Mouse (Mus musculus) liver (tissue): ENCODE measurements around the gene Syt8.

Source experiments
- DNase-seq: peaks from one replicate; pipeline ENCODE4 v3.0.0-alpha.2; 2020; ENCODE audit warnings: mixed read lengths

Syt8 gene

DNA sequence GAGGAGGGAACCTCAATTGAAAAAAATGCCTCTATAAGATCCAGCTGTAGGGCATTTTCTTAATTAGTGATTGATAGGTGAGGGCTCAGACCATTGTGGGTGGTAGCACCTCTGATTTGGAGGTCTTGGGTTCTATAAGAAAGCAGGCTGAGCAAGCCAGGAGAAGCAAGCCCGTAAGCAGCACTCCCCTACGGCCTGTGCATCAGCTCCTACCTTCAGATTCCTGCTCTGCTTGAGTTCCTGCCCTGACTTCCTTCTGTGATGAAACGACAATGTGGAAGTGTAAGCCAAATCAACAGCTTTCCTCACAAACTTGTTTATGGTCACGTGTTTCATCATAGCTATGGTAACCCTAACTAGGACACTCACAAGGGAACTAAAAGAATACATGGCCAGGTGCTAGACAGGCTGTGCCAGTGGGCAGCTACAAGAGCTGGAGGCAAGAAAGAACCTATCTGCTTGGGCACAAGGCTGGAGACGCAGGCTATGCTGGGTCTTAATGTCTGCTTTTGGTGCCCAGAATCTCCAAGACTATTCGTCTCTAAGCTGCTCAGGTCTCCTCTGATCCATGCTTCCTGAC, 14.5 kb downstream of the Syt8 start:
- no peak for DNase-seq

DNA sequence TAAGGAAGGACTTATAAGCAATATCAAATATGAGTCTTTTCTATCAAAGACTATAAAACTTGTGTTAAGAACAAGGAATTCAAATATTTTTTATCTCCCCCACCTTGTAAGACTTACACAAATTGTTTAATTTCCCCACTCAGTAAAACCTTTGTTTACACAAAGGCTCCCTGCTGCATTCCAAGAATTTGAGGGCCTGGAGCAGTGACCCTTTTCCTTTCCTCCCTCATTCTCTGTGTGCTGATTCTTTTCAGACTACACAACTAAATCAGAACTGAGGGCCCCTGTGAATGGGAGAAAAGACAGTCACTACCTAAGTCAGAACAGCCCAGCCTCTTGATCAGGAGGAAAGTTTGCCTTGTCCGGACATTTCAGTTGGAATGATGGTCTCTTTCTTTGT, 20.1 kb downstream of the Syt8 start:
- no peak for DNase-seq

DNA sequence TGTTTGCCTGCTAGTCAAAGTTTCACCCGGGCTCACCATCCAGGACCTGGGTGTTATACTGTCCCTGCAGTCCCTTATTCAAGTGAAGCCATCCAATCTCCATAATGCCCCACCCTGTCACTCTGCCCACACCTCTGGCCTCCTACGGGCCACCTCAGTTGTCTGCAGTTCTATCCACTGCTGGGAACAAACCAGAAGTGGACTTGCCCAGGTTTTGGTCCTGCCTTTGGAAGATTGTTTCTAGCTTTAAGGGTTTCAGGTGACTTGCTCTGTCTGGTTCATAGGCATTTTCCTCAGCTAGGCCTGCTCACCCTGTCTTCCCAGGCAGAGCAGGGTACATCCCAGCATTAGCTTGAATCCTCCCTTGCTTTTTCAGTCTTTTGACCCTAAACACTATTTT, 20.6 kb downstream of the Syt8 start:
- no peak for DNase-seq

DNA sequence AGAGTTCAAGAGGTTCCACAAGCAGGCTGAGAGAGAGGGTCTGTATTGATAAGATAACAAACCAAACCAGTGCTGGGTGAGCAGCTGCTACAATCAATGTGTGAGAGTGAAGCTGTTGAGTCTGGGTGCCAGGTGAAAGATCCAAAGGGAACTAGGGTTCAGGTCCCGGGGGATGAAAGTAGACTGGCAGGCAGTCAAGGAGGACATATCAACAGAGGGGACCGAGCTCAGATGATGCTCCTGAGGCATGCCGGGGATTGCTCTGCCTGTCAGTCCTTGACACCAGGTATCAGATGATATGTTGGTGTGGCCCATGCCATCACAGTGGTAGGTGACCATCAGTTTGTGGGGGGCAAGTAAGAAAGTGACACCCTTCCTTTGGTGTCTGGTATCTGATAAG, 22.2 kb downstream of the Syt8 start:
- DNase-seq, result no peak

DNA sequence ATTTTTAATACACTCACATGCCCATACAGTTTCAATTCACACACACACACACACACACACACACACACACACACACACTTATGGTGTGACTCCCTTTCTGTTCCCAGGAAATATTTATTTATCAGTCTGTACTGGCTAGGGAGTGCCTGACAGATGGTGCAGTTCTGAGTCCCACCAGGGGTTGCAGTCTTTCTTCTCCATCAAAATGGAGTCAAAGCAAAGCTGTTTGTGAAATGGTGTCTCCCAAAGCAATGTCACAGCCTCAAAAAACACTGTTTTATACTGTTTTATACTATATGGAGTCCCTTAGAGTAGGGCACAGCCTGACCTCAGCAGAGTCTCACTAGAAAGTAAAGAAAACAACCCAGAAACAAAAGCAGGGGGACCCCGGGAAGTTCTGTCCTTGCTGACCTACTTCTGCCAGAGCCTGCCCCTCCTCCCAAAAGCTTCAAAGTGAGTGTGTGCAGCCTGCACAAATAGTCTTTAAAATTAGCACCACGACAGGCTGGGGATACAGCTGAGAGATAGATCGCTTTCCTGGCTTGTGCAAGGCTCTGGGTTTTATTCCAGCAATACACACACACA, 22.7 kb downstream of the Syt8 start:
- no peak for DNase-seq

DNA sequence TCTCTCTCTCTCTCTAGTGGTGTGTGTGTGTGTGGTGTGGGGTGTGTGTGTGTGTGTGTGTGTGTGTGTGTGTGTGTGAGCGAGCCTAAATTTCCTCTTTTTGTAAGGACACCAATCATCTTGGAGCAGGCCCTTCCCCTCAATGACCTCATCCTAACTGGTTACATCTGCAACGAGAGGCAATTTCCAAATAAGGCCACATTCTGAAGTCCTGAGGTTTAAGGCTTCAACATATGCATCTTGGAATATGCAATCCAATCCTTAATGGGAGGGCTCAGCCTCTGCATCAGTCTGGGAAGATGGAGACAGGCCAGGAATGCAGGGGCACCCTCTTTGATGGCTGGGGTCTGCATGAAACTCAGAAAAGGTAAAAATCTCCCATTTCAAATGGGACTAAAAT, 23.4 kb downstream of the Syt8 start:
- peak; percentile 26 for DNase-seq

DNA sequence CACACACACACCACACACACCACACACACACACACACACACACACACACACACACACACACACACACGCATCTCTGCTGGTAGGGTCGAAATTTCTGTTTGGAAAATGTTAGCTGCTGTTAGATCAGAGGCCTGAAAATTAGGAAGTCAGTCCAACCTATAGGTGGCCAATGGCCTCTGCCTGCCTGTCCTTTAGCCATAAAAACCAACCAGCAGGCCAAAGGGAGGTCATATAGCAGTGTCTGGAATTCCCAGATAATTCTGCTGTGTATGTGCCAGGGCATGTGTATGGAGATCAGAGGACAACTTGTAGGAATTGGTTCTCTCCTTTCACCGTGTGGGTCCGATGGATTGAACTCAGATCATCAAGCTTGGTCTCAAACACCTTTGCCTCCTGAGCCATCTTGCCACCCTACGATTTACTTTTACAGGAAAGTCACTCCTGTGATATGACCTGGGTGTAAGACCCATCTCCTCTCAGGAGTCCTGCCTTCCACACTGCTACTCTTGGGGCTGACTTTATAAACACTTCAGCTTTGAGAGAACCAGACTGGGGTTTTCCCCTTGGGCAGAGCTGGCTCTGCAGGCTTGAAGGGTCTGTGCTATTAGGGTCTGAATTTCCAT, 24.1 kb downstream of the Syt8 start:
- peak; percentile 0 for DNase-seq

DNA sequence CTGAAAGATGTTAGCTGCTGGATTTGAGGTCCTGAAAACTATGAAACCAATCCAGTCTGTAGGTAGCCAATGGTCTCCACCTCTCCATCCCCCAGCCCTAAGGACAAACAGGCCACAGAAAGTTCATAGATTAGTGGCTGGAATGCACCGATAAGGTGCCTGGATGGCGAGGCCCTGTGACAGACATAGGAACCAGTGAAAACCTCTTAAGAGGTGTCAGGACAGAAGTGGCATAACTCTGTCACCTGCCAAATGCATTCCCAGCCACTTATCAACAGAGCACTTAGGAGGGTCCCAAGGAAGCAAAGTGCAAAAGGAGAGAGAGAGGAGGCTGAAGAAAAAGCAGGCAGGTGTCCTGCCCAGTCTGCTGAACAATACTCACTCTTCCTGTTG, 24.6 kb downstream of the Syt8 start:
- no peak for DNase-seq

DNA sequence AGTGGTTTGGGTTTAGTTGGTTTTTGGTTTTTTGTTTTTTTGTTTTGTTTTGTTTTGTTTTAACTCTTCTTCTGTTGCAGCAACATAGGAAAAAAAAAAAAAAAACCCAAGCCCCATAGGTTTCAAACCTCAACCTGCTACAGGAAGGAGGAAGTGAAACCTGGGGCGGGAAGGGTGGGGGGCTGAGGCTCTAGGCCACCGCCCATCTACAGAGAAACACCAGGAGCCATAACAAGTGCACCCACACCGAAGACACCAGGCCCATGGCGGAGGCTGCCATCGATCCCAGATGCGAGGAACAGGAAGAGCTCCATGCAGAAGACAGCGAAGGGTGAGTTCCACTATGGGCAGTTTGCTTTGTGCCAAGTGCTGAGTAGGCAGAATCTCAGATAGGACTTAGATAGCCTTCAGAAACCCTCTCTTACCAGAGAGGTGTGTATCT, 26.0 kb downstream of the Syt8 start, which contains the start of gene Lsp1:
Gene Lsp1, plus strand, starts transcription at position 174 of the 442 bp plus-strand sequence.
- no peak for DNase-seq

DNA sequence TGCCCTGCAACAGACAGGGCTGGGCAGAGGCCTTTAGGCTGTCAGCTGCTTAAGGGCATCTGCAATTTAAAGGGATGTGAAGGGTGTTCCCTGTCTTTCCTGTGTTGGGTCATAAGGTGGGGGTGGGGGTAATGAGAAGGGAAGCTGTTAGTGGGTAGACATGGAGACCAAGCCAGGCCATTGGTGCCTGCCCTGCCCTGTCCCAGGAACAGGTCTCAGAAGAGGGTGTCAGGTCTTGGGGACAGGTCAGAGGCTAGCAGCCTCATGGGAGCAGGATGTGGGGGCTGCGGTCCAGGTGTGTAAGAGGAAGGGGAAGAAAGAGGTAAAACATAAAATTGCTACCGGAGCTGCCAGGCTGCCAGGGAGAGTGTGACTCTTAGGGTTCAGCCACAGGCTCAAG, 26.8 kb downstream of the Syt8 start:
- DNase-seq, result no peak

DNA sequence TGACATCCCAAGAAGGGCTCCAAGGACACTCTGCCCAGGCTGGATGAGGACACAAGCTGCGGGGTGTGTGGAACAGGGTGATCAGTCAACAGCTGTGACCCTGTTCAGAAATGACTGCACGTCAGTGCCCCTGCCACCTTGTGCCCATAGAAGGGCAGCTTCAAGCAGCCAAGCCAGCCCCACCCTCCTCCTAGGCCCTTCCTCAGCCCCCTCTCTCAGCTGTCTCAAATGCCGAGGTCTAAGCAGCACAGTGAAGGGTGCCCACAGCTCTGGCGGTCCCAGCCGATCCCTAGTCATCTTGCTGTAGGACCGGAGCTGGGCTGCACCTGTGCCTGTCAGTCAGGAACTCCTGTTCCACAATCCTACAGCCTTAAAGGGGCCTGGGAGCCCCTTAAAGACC, 27.5 kb downstream of the Syt8 start:
- no peak for DNase-seq

DNA sequence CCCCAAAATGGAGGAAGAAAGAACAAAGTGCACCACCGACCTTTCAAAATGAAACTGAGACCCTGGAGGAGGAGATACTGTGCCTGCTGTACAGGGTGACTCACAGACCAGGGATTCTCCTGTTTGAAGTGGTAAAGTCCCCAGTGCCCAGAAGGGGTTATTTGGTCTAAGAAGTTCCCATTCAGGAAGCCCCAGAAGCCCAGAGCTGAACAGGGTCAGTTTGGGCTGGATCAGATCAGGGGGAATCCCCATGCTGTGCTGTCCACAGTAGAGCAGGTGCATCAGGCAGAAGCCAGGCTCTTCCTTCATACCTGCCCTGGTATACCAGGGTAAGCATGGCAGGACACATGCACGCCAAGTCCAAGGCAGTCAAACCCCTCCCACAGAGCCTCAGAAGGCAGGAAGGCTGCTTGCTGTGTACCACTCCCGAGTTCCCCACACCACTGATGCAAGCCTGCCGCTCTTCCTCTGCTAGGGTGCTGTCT, 28.0 kb downstream of the Syt8 start:
- DNase-seq, result no peak

DNA sequence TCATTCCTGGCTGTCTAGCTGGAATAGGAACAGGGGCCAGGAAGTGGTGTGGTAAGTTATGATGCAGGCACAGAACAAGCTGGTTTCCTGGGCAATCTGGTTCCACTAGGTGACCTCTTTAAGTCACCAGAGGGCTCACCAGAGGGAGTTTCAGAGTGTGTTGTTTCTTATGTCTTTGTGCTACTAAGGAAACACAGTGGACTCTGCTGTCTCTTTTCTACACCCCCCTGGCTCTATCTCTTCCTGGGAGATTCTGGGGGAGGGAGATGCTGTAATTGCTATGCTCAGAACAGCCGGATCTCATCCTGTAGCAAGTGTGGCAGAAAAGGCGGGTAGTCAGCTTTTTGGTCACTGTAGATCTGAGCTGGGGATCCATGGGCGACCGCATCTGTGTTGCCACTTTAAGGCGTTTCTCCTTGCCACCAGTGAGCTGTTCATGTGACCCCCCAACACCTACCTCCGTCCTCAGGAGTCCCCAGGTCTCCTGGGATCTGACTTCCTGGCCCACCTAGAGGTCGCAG, 35.6 kb downstream of the Syt8 start:
- DNase-seq, result no peak

DNA sequence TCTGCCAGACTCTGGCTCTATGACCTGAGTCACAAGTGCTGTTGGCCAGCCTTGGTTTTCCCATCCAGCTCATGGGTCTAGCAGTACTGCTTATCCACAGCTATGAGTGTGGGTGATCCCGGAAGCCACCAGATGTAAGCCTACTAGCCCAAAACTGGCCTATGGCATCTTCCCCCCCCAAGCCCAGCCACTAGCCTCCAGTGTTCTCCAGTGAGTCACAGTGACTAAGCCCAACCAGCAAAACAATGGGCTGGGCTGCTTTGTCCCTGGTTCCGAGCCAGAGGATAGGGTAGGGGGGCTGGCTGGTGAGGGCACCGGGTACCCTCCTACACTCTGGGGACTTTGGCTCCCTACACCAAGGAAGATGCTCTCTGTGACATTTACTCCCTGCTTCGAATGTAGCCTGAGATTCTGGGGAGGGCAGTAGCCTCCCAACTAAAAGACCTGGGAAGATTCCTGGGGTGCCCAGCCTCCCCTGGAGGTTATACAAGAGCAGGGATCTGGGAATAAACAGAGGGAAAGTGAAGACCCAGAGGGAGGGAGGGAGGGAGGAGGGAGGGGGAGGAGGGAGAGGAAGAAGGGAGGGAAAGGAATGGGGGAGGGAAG, 36.3 kb downstream of the Syt8 start:
- DNase-seq, result peak; percentile 37

DNA sequence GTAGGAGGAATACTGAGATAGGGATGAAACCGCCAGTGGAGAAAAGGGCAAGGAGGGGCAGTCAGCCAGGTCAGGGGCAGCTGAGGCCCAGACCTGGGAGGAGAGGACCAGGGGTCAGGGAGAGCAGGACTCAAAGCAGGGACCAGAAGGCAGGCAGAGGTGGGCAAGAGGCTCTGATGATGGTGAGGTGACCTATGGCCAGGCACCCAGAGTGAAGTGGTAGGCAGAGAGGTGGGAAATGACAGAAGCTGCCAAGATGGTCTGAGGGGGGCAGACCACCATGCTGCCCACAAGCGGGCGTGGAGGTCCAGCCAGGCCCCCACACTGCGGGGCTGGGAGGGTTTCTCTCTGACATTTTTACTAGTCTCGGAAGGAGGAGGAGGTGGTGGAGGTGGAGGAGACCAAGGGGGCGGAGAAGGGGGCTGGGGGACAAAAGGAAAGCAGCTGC, 36.8 kb downstream of the Syt8 start:
- DNase-seq, result no peak

DNA sequence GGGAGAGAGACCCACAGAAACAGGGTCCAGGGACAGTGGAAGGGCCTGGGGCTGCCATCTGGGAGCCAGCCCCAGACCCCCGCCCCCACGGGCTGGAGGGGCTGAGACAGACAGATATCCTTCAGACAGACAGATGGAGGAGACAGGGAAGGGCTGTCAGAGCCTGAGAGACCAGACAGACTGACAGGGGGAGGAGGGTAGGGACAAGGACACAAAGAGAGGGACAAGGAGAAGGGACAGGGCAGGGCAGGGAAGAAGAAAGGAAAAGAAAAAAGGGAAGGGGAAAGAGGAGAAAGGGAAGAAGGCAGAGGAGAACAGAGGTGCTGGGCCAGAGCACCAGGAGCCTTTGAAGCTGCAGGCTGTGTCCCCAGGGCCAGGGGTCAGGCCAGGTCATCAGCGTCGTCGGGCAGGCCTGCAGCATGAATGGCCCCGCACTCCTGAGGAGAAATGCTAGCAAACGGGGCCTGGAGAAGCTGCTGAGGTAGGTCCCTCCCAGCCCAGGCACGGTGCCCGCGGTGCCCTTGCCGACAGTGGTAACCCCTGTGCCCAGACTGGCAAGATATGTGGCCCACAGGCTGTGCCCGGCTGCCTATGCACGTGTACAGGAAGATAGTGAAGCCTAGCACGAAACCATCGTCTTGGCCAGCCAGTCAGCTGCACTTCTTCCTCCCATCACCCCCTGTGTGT, 37.4 kb downstream of the Syt8 start:
- peak; percentile 3 for DNase-seq

DNA sequence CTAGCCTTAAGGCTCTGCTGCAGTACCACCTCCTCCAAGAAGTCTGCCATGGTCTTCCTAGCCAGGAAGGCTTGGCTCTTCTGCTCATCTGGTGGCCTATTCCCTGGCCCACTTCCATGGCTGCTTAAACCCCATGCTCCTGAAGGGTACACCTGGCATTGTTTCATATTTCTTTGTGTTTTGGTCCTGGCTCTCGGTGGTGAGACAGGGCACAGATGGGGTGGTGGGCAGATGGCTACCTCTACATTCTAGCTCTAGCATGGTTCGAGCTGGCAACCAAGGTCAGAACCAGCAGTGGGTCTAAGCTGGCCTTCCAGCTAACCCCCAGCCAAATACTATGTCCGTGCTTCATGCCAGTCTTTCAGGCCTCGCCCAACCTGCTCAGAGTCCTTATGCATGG, 38.3 kb downstream of the Syt8 start:
- DNase-seq, result no peak

DNA sequence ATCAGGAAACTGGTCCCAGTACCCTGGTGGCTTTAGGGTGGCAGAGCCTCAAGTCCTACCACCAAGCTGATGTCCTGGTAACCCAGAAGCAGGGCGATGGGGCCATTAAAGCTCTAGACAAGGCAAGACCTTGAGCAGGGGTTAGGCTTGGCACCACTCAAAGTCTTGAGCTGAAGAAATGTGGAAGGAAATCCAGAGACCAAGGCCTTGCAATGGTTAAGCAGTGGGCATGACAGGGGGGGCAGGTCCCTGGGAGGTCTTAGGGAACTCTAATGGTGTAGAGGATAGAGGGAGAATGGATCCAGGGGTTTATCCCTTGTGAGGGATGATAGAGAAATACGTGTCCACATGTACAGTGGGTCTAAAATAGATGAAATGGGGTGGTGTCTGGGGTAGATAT, 38.8 kb downstream of the Syt8 start:
- DNase-seq, result no peak

DNA sequence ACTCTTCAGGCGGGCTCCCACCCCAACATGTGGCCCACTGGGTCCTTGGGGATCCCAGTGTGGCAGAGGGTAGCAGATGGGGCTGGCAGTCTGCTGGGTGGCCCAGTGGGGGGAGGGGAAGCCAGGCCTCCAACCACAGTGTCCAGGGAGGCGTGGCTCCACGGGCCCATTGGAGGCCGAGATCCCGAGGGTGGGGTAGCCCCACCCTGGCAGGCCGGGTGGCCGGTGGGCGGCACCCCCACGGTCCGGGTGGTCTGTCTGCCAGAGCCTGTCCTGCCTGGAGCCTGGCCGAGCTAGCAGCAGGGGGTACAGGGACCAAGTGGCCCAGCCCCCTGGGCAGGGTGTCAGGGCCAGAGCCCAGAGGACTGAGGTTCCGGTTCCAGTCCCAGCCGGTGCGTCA, 40.1 kb downstream of the Syt8 start:
- no peak for DNase-seq

DNA sequence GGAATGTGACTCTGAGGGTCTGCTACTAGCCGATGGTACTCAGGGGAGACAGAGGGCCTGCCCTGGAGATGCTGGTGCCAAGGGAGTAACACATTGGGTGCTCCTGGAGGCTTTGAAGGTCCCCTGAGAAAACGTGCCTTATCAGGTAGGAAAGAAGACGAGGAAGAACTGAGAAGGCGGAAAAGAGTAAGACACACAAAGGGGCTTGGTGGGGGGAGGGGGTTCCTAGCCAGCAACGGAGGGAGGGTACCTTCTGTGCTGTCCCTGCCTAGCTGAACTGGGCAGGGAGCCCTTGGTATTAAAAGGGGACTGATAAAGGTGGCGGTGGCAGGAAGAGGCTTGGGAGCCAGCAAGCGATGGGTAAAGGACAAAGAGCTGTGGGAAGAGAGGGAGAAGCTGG, 41.0 kb downstream of the Syt8 start:
- DNase-seq, result no peak

DNA sequence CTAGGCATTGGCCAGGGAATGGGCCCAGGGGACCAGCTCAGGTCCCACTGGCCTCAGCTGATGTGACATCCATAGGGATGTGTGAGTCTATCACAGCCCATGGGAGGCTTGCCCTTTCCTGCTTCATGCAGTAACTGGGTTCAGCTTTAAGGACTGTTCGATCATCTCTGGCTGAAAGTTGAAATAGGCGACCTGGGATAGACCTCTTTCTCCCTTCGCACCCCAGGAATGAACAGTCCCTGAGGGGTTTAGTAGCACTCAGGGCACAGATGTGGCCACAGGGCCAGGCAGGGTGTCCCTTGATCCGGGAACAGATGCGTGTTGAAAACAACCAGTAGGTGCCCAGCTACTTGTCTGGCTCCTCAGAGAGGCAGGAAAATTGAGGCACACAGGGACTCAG, 41.6 kb downstream of the Syt8 start:
- no peak for DNase-seq

DNA sequence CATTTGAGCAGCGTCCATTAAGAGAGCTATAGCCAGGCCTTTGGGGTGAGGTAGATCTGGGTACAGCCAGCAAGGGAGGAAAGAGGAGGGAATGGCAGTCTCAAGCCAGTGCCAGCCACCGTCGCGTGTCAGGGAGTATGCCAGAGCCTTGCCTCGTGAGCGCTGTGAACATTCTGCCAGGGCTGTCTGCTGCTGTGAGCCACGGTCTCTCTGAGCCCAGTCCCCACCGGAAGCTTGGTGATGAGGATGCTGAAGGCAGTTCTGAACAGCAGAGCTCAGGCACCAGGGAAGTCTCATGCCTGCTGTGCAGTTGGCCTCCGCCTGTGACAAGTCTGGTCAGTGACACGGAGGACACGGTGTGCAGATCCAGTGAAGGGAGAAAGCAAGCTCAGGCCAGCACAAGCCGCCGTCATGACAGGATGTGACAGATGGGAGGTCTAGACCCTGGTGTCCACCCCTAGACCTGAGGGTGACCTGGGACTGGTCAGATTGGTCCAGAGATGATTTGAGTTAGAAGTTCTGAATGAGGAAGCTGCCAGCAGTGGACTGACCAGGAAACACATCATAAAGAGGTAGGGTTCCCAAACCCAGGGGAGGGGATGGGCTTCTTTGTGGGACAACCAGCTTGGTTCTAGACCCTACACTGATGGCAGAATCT, 42.3 kb downstream of the Syt8 start:
- DNase-seq, result no peak

DNA sequence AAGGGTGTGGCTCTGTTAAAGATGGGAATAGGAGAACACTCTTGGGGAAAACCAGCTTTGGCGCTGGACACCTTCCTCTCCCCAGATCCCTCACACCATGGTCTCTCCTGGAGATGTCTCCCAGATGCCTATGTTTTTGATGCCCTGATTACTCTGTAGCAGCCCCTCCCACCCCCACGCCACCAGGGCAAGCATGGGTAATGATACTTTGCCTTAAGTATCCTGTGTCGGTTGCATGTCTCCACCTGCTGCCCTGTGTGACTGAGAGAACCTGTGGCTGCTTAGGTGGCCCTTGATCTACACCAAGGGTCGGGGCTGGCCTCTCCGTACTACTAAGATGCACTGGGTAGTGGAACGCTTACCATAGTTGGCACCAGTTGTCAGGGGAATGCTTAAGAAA, 43.4 kb downstream of the Syt8 start:
- no peak for DNase-seq
